Mouse (Mus musculus) myocyte (in vitro differentiated cells): Measurements from ENCODE around the gene Atg4b. TPM values are rescaled to one million over a fixed set of nuclear protein-coding genes. Genes with fewer than 3 reads are reported as not detected.

Experiments used
- H3K27me3 ChIP-seq: one replicate; pipeline ENCODE4 v1.6.1; 2011; ENCODE audit not compliant: control insufficient read depth, insufficient read depth, insufficient read length
- H3K36me3 ChIP-seq: one replicate; pipeline ENCODE4 v1.6.1; 2011; ENCODE audit not compliant: control insufficient read depth, insufficient read depth
- H3K4me2 ChIP-seq: one replicate; pipeline ENCODE4 v1.6.1; 2011; ENCODE audit warnings: low read depth, control low read depth
- H3K4me3 ChIP-seq: one replicate; pipeline ENCODE4 v1.5.1; 2011; ENCODE audit warnings: mild to moderate bottlenecking, control low read depth, moderate library complexity
- H3K79me2 ChIP-seq: one replicate; pipeline ENCODE4 v1.6.1; 2011; ENCODE audit not compliant: control insufficient read depth, insufficient read depth
- H3ac ChIP-seq: one replicate; pipeline ENCODE4 v1.6.1; 2011; ENCODE audit not compliant: control insufficient read depth, insufficient read length
- CEBPB ChIP-seq: IDR thresholded peaks from 2 replicates; pipeline ENCODE4 v1.6.1; 2011; ENCODE audit warnings: mild to moderate bottlenecking, moderate library complexity; ENCODE audit not compliant: poor library complexity, insufficient read depth, severe bottlenecking
- E2F4 ChIP-seq: IDR thresholded peaks from one replicate; pipeline ENCODE4 v1.6.1; 2011; ENCODE audit warnings: mild to moderate bottlenecking, control low read depth, moderate library complexity; ENCODE audit not compliant: insufficient read depth
- MAX ChIP-seq: IDR thresholded peaks from one replicate; pipeline ENCODE4 v1.6.1; 2011; ENCODE audit warnings: low read depth, mild to moderate bottlenecking, control low read depth
- MYOD1 ChIP-seq, 3 experiments: IDR thresholded peaks; one replicate each; pipeline ENCODE4 v1.6.1; 2011; ENCODE audit warnings: control low read depth in 2 of 3, low read depth in 2 of 3, mild to moderate bottlenecking in 2 of 3, moderate library complexity in 1 of 3; ENCODE audit not compliant: insufficient read length in 2 of 3, control insufficient read depth in 1 of 3
- MYOG ChIP-seq, 3 experiments: IDR thresholded peaks; one replicate each; pipeline ENCODE4 v1.6.1; 2011; ENCODE audit warnings: control low read depth in 2 of 3, low read depth in 2 of 3, mild to moderate bottlenecking in 2 of 3; ENCODE audit not compliant: insufficient read length in 2 of 3, control insufficient read depth in 1 of 3, insufficient read depth in 1 of 3
- POLR2A ChIP-seq: IDR thresholded peaks from one replicate; pipeline ENCODE4 v1.6.1; 2011; ENCODE audit warnings: low read depth, mild to moderate bottlenecking, control low read depth, moderate library complexity; ENCODE audit not compliant: insufficient read length
- POLR2AphosphoS2 ChIP-seq: IDR thresholded peaks from one replicate; pipeline ENCODE4 v1.6.1; 2011; ENCODE audit warnings: low read depth, control low read depth; ENCODE audit not compliant: insufficient read length
- REST ChIP-seq: IDR thresholded peaks from one replicate; pipeline ENCODE4 v1.6.1; 2011; ENCODE audit warnings: mild to moderate bottlenecking, control low read depth, moderate library complexity; ENCODE audit not compliant: insufficient read depth, insufficient read length
- SRF ChIP-seq: IDR thresholded peaks from one replicate; pipeline ENCODE4 v1.6.1; 2011; ENCODE audit warnings: low read depth; ENCODE audit not compliant: control insufficient read depth, insufficient read length
- TCF12 ChIP-seq: IDR thresholded peaks from one replicate; pipeline ENCODE4 v1.6.1; 2011; ENCODE audit warnings: mild to moderate bottlenecking, control low read depth; ENCODE audit not compliant: poor library complexity, insufficient read depth, severe bottlenecking
- TCF3 ChIP-seq: IDR thresholded peaks from one replicate; pipeline ENCODE4 v1.6.1; 2011; ENCODE audit warnings: low read depth, control low read depth; ENCODE audit not compliant: insufficient read length
- USF1 ChIP-seq: IDR thresholded peaks from one replicate; pipeline ENCODE4 v1.6.1; 2011; ENCODE audit warnings: low read depth, mild to moderate bottlenecking, control low read depth, moderate library complexity
- polyA plus RNA-seq: library from polyadenylated mRNA; unstranded; fragments of >200 nt; fragmentation: generic; extraction: Trizol; gene quantifications from one replicate; pipeline ENCODE4 v1.2.1, GENCODE M21; 2012; ENCODE audit warnings: missing spikeins

The Atg4b gene
- polyA plus RNA-seq, 1 experiment: 49.9 TPM

- no peak for TF ChIP-seq MYOD1 (IDR thresholded peaks at IDR 0.05; ENCODE audit: control insufficient read depth in 1 of 3, insufficient read length in 2 of 3, low read depth in 2 of 3)
- TF ChIP-seq POLR2AphosphoS2: no peak
- TF ChIP-seq POLR2A: no peak
- TF ChIP-seq CEBPB: no peak
- TF ChIP-seq MYOG (IDR thresholded peaks at IDR 0.05; ENCODE audit: control insufficient read depth in 1 of 3, insufficient read depth in 1 of 3, insufficient read length in 2 of 3, low read depth in 2 of 3): no peak
- no peak for TF ChIP-seq MAX
- TF ChIP-seq E2F4: no peak
- TF ChIP-seq TCF3: no peak
- no peak for TF ChIP-seq TCF12
- TF ChIP-seq REST: no peak
- TF ChIP-seq SRF: no peak
- TF ChIP-seq USF1: no peak
- Histone ChIP-seq H3K36me3 (peaks cover 39% of the 10 kb centered on the region), H3K4me2 (no peak overlapping the region), H3ac (no peak overlapping the region), H3K27me3 (no peaks in the 10 kb centered on the region), H3K79me2 (no peaks in the 10 kb centered on the region), H3K4me3 (no peak overlapping the region)
Measured at GRCm38 (mm10) chr1:93786912-93787311, 35.6 kb downstream of the Atg4b start.

DNA sequence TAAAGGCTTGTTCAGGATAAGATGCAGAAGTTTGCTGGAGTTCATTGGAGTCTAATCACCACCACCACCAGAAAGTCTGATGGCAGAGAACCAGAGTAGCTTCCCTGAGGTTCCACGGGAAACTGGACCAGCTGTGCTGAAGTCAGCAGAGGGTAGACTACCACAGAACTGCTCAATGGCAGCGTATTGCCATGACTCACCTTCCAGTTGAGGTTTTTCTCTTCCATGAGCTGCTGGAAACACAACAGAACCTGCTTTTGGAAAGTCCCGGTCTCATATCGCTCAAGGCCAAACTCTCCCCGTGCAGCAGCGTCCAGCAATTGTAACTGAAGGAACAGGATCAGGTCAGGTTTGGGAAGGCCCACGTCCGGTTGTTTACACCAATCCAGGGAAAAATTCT lies 43.2 kb downstream of the Atg4b start:
- H3K79me2 ChIP-seq: no peaks in the 10 kb centered on the region
- peaks cover 27% of the 10 kb centered on the region for H3K36me3 ChIP-seq
- TF ChIP-seq MYOD1 (IDR thresholded peaks at IDR 0.05; ENCODE audit: control insufficient read depth in 1 of 3, insufficient read length in 2 of 3, low read depth in 2 of 3) (no peak), POLR2A (no peak), TCF12 (no peak), MYOG (IDR thresholded peaks at IDR 0.05; ENCODE audit: control insufficient read depth in 1 of 3, insufficient read depth in 1 of 3, insufficient read length in 2 of 3, low read depth in 2 of 3) (no peak), USF1 (no peak), CEBPB (no peak)
- H3K4me2 ChIP-seq: no peak overlapping the region
- H3K4me3 ChIP-seq: no peak overlapping the region
- H3K27me3 ChIP-seq: no peaks in the 10 kb centered on the region
- H3ac ChIP-seq: no peak overlapping the region

DNA sequence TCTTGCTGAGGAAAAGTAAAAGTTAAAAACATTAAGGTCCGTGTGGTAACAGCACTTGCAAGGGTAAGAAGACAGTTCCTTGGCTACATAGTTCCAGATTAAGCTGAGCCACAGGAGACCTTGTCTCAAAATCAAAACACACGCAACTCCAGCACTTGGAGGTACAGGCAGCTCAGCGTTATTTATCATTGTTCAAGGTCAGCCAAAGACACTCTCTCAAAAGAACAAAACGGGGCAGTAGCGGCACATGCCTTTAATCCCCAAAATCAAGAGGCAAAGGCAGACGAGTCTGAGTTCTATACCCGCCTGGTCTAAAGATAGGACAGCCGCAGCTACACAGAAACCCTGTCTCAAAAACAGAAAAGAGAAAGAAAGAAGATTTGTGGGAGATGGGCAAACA lies 44.6 kb downstream of the Atg4b start:
- no peaks in the 10 kb centered on the region for H3K27me3 ChIP-seq
- TF ChIP-seq TCF12 (no peak), MYOG (IDR thresholded peaks at IDR 0.05; ENCODE audit: control insufficient read depth in 1 of 3, insufficient read depth in 1 of 3, insufficient read length in 2 of 3, low read depth in 2 of 3) (no peak), MYOD1 (IDR thresholded peaks at IDR 0.05; ENCODE audit: control insufficient read depth in 1 of 3, insufficient read length in 2 of 3, low read depth in 2 of 3) (no peak), MAX (no peak), POLR2AphosphoS2 (no peak), USF1 (no peak), POLR2A (no peak), CEBPB (no peak), TCF3 (no peak), SRF (no peak), REST (no peak), E2F4 (no peak)
- H3K4me2 ChIP-seq: no peak overlapping the region
- H3K36me3 ChIP-seq: peaks cover 32% of the 10 kb centered on the region
- no peak overlapping the region for H3ac ChIP-seq
- H3K79me2 ChIP-seq: peaks cover 8% of the 10 kb centered on the region
- H3K4me3 ChIP-seq: no peak overlapping the region

- peak overlapping the region; percentile 86 for H3ac ChIP-seq
- H3K36me3 ChIP-seq: peaks cover 6% of the 10 kb centered on the region
- H3K27me3 ChIP-seq: no peaks in the 10 kb centered on the region
- peak overlapping the region; percentile 63 for H3K4me3 ChIP-seq
- TF ChIP-seq CEBPB (no peak), MAX (no peak), MYOG (IDR thresholded peaks at IDR 0.05; ENCODE audit: control insufficient read depth in 1 of 3, insufficient read depth in 1 of 3, insufficient read length in 2 of 3, low read depth in 2 of 3) (no peak), USF1 (no peak), TCF12 (no peak), POLR2A (no peak), MYOD1 (IDR thresholded peaks at IDR 0.05; ENCODE audit: control insufficient read depth in 1 of 3, insufficient read length in 2 of 3, low read depth in 2 of 3) (no peak), SRF (no peak), REST (no peak), TCF3 (no peak), POLR2AphosphoS2 (no peak), E2F4 (no peak)
- peak overlapping the region; percentile 86 for H3K4me2 ChIP-seq
- H3K79me2 ChIP-seq: peaks cover 29% of the 10 kb centered on the region
Measured at GRCm38 (mm10) chr1:93800670-93801503, 49.6 kb downstream of the Atg4b start.

GRCm38 (mm10) chr1:93801741-93802238 lies 50.5 kb downstream of the Atg4b start, which contains the start of gene Dtymk:
Dtymk (minus strand) TSS chr1:93801934.
- peak; percentile 90 for TF ChIP-seq USF1
- no peak for TF ChIP-seq MYOG (IDR thresholded peaks at IDR 0.05; ENCODE audit: control insufficient read depth in 1 of 3, insufficient read depth in 1 of 3, insufficient read length in 2 of 3, low read depth in 2 of 3)
- TF ChIP-seq SRF: no peak
- TF ChIP-seq TCF3: no peak
- peak; percentile 47 for TF ChIP-seq E2F4
- peak; percentile 56 for TF ChIP-seq REST
- peak in 1 of 3 experiments; percentile 10 for TF ChIP-seq MYOD1 (IDR thresholded peaks at IDR 0.05; ENCODE audit: control insufficient read depth in 1 of 3, insufficient read length in 2 of 3, low read depth in 2 of 3)
- peak; percentile 28 for TF ChIP-seq MAX
- TF ChIP-seq POLR2A: peak; percentile 94
- no peak for TF ChIP-seq TCF12
- TF ChIP-seq CEBPB: 0 out of 2 replicates have a peak, but pooled peaks have one; percentile 22
- TF ChIP-seq POLR2AphosphoS2: peak; percentile 90
- peak within 1 kb of the TSS; percentile 63 for H3K4me3 ChIP-seq
- peak within 1 kb of the TSS; percentile 98 for H3K4me2 ChIP-seq
- peak within 1 kb of the TSS; percentile 86 for H3ac ChIP-seq
- peaks cover 10% of the 10 kb centered on the region for H3K36me3 ChIP-seq
- peaks cover 35% of the 10 kb centered on the region for H3K79me2 ChIP-seq
- no peaks in the 10 kb centered on the region for H3K27me3 ChIP-seq
